Mouse (Mus musculus): ENCODE results near the gene Dbt.
A peak's percentile ranks its signal among the peaks of the same experiment; 100 is the strongest.

The Dbt gene

GRCm38 (mm10) chr3:116512904-116513716 is at the start of gene Dbt:
TSS of gene Dbt (plus strand) at chr3:116513070.
- peak; percentile 90 to 93 for DNase-seq

- DNase-seq, result no peak
These were observed 48.6 kb upstream of the Dbt start for GRCm38 (mm10) chr3:116464318-116464717.

- DNase-seq, result no peak
These were observed 47.2 kb upstream of the Dbt start for GRCm38 (mm10) chr3:116465709-116466108.

- no peak for DNase-seq
These were observed 38.3 kb upstream of the Dbt start for GRCm38 (mm10) chr3:116474602-116475001.

- no peak for DNase-seq
These were observed 36.1 kb upstream of the Dbt start for GRCm38 (mm10) chr3:116476686-116477298.

- DNase-seq, result no peak
These were observed 35.5 kb upstream of the Dbt start for GRCm38 (mm10) chr3:116477351-116477750.

GRCm38 (mm10) chr3:116480119-116480518 is 32.8 kb upstream of the Dbt start:
- no peak for DNase-seq

GRCm38 (mm10) chr3:116480937-116481336 is 31.9 kb upstream of the Dbt start:
- DNase-seq, result no peak

- no peak for DNase-seq
These were observed 30.1 kb upstream of the Dbt start for GRCm38 (mm10) chr3:116482724-116483123.

- DNase-seq, result no peak
These were observed 29.6 kb upstream of the Dbt start for GRCm38 (mm10) chr3:116483271-116483670.

GRCm38 (mm10) chr3:116490920-116491319 is 21.9 kb upstream of the Dbt start:
- no peak for DNase-seq

- no peak for DNase-seq
These were observed 20.9 kb upstream of the Dbt start for GRCm38 (mm10) chr3:116491923-116492454.

- no peak for DNase-seq
These were observed 19.2 kb upstream of the Dbt start for GRCm38 (mm10) chr3:116493658-116494057.

- DNase-seq, result no peak
These were observed 17.2 kb upstream of the Dbt start for GRCm38 (mm10) chr3:116495671-116496070.

GRCm38 (mm10) chr3:116507772-116508351 is 5.0 kb upstream of the Dbt start, which contains the start of gene Rtca:
TSS of gene Rtca (minus strand) at chr3:116508208.
- peak; percentile 96 to 98 for DNase-seq

- DNase-seq, result peak in 1 of 2 experiments; percentile 41
These were observed 543 bp upstream of the Dbt start for GRCm38 (mm10) chr3:116512151-116512903.

GRCm38 (mm10) chr3:116520141-116520761 is 7.4 kb downstream of the Dbt start:
- no peak for DNase-seq

GRCm38 (mm10) chr3:116529741-116530140 is 16.9 kb downstream of the Dbt start:
- DNase-seq, result no peak

GRCm38 (mm10) chr3:116530826-116531225 is 18.0 kb downstream of the Dbt start:
- DNase-seq, result no peak

GRCm38 (mm10) chr3:116536428-116537199 is 23.7 kb downstream of the Dbt start:
- no peak for DNase-seq

- DNase-seq, result no peak
These were observed 24.3 kb downstream of the Dbt start for GRCm38 (mm10) chr3:116537200-116537573.

GRCm38 (mm10) chr3:116542070-116542469 is 29.2 kb downstream of the Dbt start:
- no peak for DNase-seq
